Comparison of ENCODE assay signal across 9 mouse cellular contexts in the genomic region with DNA sequence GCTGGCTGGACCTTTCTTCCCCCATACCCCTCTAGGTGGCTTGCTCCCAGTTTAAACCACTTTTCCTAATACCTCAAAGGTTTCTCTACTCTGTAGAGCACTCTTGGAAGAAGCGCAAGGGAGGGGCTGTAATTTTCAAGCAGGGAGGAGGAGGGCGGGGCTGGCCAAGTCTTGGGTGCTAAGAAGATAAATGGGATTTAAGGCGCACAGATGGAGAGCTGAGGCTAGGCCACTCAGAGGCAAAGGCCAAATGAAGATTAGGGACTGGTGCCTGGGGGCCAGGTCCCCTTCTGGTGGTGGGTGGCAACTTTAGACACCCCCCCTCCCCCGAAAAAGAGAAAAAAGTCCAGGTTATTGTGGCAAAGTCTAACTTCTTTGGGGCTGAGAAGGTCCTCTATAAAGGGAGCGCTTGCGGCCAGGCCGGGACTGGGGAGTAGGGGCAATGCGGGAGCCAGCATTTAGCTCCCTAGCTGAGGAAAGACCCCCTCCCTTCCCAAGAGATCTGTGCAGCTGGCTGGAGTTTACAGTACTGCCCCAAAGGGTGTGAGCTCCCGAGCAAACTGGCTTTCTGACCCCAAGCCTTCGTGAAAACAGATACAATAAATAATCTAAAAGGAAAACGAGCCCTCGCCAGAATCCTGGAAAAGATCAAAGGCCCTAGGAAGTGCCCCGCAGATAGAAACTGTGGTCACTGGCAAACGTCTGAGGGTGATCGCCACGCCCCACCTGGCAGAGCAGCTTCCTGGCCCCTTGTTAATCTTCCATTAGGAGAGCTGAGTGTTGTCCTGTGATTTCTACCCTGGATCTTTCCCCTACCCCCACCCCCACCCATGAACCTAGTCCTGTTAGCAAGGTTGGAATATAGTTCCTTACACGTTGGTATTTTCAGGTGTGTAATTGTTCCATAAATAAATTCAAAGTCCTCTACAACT. TPM values are rescaled to one million over a fixed set of nuclear protein-coding genes. Genes with fewer than 3 reads are reported as not detected.
DNase-seq lines count a peak whose midpoint lies in the region; ATAC-seq and TF ChIP-seq lines count a peak whose summit lies in the region.
"Had no signal": no experiment of that assay in that cellular context is flagged by ENCODE, and none has a peak within 500 bp of the region (broad histone marks: within the 10 kb centered on the region; RNA-seq: fewer than 3 reads in every experiment).

No protein-coding gene starts in this region.

- no peak for TF ChIP-seq EP300 in heart, postnatal 0 days (IDR thresholded peaks at IDR 0.05; ENCODE audit: low read depth)

- TF ChIP-seq CTCF in E14TG2a.4 (conservative IDR thresholded peaks at IDR 0.05; ENCODE audit: low read length) = no peak
- no peak for TF ChIP-seq CTCF in heart, postnatal 0 days (IDR thresholded peaks at IDR 0.05; ENCODE audit: low read depth)

- peaks cover 15% of the 10 kb centered on the region for H3K4me1 ChIP-seq in E14TG2a.4 (replicated peaks; ENCODE audit: low read depth, low read length)
- H3K4me1 ChIP-seq in brown adipose tissue, adult 24 weeks (ENCODE audit: control insufficient read depth, insufficient read depth, insufficient read length, low read length) = peaks cover 5% of the 10 kb centered on the region; the same call in 1 of the 2 replicates
- peaks cover 6% of the 10 kb centered on the region; the same call in 1 of the 2 replicates for H3K4me1 ChIP-seq in heart, postnatal 0 days (ENCODE audit: control insufficient read depth, insufficient read depth)
- no peaks in the 10 kb centered on the region for H3K4me1 ChIP-seq in liver, embryonic 15.5 days (replicated peaks)

- DNase-seq in heart, postnatal 0 days (ENCODE audit: low spot score) = peak; percentile 12
- DNase-seq in retina, adult 2 months (ENCODE audit: low read depth, low spot score) = peak; percentile 78
- DNase-seq in thymus, postnatal 14 days = no peak
- DNase-seq in urinary bladder, postnatal 36 days (ENCODE audit: low spot score in 2 of 2) = no peak

- H3K9ac ChIP-seq in heart, postnatal 0 days (replicated peaks; ENCODE audit: low read depth, low read length) = 0 out of 2 replicates have a peak overlapping the region, but pooled peaks have one; percentile 50
- no peak overlapping the region for H3K9ac ChIP-seq in liver, embryonic 15.5 days

- peak overlapping the region; percentile 94 for H3K4me2 ChIP-seq in heart, postnatal 0 days (ENCODE audit: low read depth, low read length)
- peak overlapping the region; percentile 61 for H3K4me2 ChIP-seq in liver, embryonic 15.5 days

- no peaks in the 10 kb centered on the region for H3K36me3 ChIP-seq in E14TG2a.4 (ENCODE audit: insufficient read depth, low read length)
- no peaks in the 10 kb centered on the region for H3K36me3 ChIP-seq in heart, postnatal 0 days (replicated peaks; ENCODE audit: control insufficient read depth, insufficient read depth, low read length)
- H3K36me3 ChIP-seq in liver, embryonic 15.5 days (replicated peaks) = no peaks in the 10 kb centered on the region

- peak overlapping the region; percentile 82 for H3K4me3 ChIP-seq in E14TG2a.4 (replicated peaks; ENCODE audit: low read length)
- peak overlapping the region; percentile 81 for H3K4me3 ChIP-seq in brown adipose tissue, adult 24 weeks (ENCODE audit: insufficient read depth, low read depth, low read length)
- H3K4me3 ChIP-seq in heart, postnatal 0 days (ENCODE audit: low read depth, low read length) = peak overlapping the region; percentile 59
- peak overlapping the region; percentile 38 for H3K4me3 ChIP-seq in liver, embryonic 15.5 days (replicated peaks)

- H3K9me3 ChIP-seq in E14TG2a.4 (ENCODE audit: low read length) = no peaks in the 10 kb centered on the region
- no peaks in the 10 kb centered on the region for H3K9me3 ChIP-seq in heart, postnatal 0 days (replicated peaks; ENCODE audit: control insufficient read depth, low read length)
- no peaks in the 10 kb centered on the region for H3K9me3 ChIP-seq in liver, embryonic 15.5 days (replicated peaks)

- no peak; the same call in 1 of the 2 replicates for ATAC-seq in heart, postnatal 0 days (ENCODE audit: insufficient read depth, low read depth)
- ATAC-seq in liver, embryonic 15.5 days (ENCODE audit: insufficient read depth) = no peak
- ATAC-seq in cerebellum, adult (ENCODE audit: insufficient number of reproducible peaks, low FRiP score, low TSS enrichment) = no peak

- H3K27ac ChIP-seq in brown adipose tissue, adult 24 weeks (replicated peaks; ENCODE audit: low read depth, low read length) = 0 out of 2 replicates have a peak overlapping the region, but pooled peaks have one; percentile 68
- no peak overlapping the region for H3K27ac ChIP-seq in heart, postnatal 0 days (ENCODE audit: low read depth)
- H3K27ac ChIP-seq in liver, embryonic 15.5 days (replicated peaks) = no peak overlapping the region

- peaks cover 64% of the 10 kb centered on the region for H3K27me3 ChIP-seq in E14TG2a.4 (ENCODE audit: insufficient read depth, low read length)
- peaks cover 28% of the 10 kb centered on the region for H3K27me3 ChIP-seq in heart, postnatal 0 days (ENCODE audit: control insufficient read depth, insufficient read depth, low read length)
- peaks cover 38% of the 10 kb centered on the region for H3K27me3 ChIP-seq in liver, embryonic 15.5 days

- 10% methylated on average over 17 of the region's 17 CpGs for WGBS in heart, postnatal 0 days
- 4% methylated on average over 17 of the region's 17 CpGs for WGBS in liver, embryonic 15.5 days (ENCODE audit: insufficient replicate concordance)

RNA-seq across cellular contexts. Expression of gene Egflam, which starts 0.7 kb away (rescaled TPM):
- polyA plus RNA-seq in brown adipose tissue, adult 24 weeks (2012; ENCODE audit: insufficient read depth, insufficient read length, missing spikeins) = 1.4 and 3.1 TPM in 2 replicates
- 2.7 and 2.8 TPM in 2 replicates for total RNA-seq in heart, postnatal 0 days (2014; rRNA removed; ENCODE audit: low replicate concordance)
- 9.1 and 10.2 TPM in 2 replicates for polyA plus RNA-seq in heart, postnatal 0 days (2015; fragmentation: Nextera tagmentation; extraction: Ambion mirVana)
- polyA plus RNA-seq in liver, embryonic 15.5 days (2015; fragmentation: Nextera tagmentation; extraction: Ambion mirVana) = 0.55 and 0.67 TPM in 2 replicates
- total RNA-seq: neutrophil, adult 5-6 weeks had no signal

Comparison
In these comparisons a context has a peak if more than half of its experiments do, and no peak if none do; other contexts are left out.
1. DNase-seq: peak in heart, postnatal 0 days (single experiment) and retina, adult 2 months (single experiment); none in thymus, postnatal 14 days (single experiment) and urinary bladder, postnatal 36 days (0 of 2).
2. Peak in every context shown above with its lines, with median percentiles within 50 percentile points of each other: H3K4me3 ChIP-seq.